Mouse (Mus musculus) T-helper 1 cell (primary cell): Measurements from ENCODE around the gene Olfr1140.

Experiments used
- in situ Hi-C: fragments of 300-600 bp; cut with MboI, MseI; formaldehyde crosslinking; loops from one replicate; pipeline ENCODE4 v1.15.1; 2025; ENCODE audit warnings: high pct_unique_total_duplicates

Olfr1140 gene

DNA sequence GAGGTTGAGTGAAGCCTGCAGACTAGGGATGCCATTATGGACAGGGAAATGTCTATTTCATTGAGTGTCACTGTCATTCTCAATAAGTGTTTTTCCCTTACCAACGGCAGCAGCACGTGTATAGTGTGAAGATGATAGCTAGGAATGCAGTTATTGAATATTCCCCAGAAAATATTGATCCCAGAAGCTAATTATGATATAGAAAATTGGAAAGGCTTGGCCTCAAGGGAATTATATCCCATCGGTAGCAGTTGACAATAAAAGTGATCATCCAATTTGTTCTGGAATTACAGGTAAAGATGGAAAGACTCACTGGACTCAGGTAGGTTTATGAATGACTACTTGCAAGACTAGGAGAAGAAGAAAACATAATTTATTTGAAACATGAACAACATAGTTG is at the start of gene Olfr1140:
TSS of gene Olfr1140 (plus strand) at position 301 of the 400 bp plus-strand sequence.
- in situ Hi-C loops = no loop called here

DNA sequence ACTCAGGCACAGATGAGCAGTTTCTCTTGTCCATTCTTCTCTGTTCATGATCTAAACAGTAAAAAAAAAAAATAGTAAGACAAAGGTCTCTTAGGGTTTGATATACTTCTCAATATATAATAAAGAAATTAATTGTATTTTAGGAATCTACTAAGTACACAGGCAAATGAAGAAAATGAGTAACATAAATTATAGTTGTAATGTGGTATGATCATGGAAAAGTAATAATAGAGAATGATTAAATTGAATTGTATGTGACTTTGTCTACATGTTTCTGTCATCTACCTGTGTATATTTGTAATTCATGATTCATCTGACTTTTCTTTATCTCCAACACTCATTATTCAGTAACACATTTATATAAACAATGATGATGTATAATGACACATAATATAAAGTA is 49.7 kb upstream of the Olfr1140 start, which contains the start of gene Olfr1136:
TSS of gene Olfr1136 (minus strand) at position 101 of the 400 bp plus-strand sequence.
- in situ Hi-C loops = no loop called here

DNA sequence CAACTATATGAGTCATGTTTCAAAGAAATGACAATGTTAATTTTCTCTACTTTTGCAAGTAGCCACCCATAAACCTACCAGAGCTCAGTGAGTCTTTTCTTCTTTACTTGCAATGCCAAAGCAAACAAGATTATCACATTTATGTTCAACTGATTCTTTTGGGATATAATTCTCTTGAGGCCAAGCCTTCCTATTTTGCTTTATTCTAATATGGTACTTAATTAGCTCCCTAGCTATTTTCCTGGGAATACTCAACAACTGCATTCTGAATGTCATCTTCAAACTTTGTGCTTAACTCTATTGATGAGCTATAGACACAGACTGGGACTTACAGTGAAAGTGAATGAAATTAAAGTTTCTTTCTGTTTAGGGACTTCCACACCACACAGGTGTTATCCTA is 30.5 kb upstream of the Olfr1140 start, which contains the start of gene Olfr1137:
TSS of gene Olfr1137 (minus strand) at position 101 of the 400 bp plus-strand sequence.
- in situ Hi-C loops = no loop called here

DNA sequence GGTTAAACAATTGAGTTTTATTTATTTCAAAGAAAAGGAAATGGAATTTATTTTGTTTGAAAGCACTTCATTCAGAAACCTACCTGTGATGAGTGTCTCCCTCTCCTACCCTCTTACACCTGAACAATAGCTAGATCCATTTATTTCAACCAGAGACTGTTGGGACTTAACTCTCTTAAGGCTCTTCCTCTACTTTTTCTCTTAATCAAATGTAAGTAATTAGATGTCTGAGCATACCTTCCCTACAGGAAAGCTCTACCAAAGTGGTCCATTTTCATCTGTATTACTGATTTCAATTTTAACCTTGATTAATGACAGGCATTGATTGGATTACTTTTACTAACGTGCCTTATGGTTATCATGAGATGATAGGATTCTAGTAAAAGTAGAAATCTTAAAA is 3.7 kb upstream of the Olfr1140 start, which contains the start of gene Olfr1138:
TSS of gene Olfr1138 (minus strand) at position 101 of the 400 bp plus-strand sequence.
- in situ Hi-C loops = no loop called here

DNA sequence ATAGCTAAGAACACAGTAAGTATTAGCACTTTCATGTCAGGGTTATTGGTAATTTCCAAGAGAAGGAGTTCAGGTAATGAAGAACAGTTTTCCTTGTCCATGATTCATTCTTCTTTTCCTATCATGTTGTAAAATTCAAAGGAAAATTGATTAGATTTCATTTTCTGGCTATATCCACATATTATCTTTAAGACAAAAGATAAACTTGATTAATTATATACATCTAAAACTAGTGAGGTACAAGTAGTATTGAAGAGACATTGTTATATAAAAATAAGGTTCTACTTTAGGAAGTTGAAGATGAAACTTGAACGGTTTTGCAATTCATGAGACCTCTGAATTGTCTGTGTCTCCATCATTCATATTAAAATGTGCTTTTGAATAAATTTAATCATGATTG is 10.3 kb downstream of the Olfr1140 start, which contains the start of gene Olfr1141:
TSS of gene Olfr1141 (minus strand) at position 101 of the 400 bp plus-strand sequence.
- in situ Hi-C loops = no loop called here

DNA sequence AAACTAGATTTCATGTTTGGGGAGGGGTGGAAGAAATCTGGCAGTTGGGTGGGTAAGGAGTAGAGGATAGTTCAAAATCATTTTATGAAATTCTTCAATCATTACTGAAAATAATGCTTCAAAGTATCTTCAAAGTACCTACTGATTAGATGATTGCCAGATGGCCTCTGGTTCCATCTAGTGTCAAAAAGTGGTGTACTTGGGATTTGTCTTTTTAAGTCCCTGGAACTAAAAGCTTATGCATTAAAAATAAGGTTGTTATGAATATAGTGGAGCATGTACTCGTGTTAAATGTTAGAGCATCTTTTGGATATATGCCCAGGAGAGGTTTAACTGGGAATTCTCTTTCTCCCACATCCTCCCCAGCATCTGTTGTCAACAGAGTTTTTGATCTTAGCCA is 32.6 kb downstream of the Olfr1140 start:
- in situ Hi-C loops = no loop called here

DNA sequence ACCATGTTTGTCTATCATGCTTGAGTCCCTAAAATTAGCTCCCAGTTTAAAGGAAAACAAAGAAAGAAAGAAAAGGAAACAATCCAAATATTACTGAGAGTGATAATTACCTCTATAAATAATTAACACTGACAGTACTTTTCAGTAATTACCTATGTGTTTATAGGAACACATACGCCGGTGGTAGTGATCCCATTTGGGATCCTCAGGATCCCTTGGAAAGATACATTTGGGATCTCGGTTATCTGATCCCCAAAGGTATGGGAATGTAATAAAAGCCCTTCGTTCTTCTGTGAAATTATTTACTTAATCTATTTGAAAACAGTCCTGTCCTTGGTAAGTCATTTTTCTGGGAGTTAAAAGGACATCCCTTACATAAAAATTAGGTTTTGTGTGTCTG is 35.6 kb downstream of the Olfr1140 start, which contains the start of gene Olfr152:
TSS of gene Olfr152 (plus strand) at position 301 of the 400 bp plus-strand sequence.
- in situ Hi-C loops = no loop called here
